Mouse (Mus musculus): Measurements from ENCODE around the gene Nudt3. TPM values are rescaled to one million over a fixed set of nuclear protein-coding genes. Genes with fewer than 3 reads are reported as not detected.

Gene Nudt3
- polyA plus RNA-seq, 1 experiment from 2014 or later = 70.2 TPM

GRCm38 (mm10) chr17:27565163-27565941, 57.9 kb downstream of the Nudt3 start, which contains the start of gene AI413582:
AI413582 (minus strand) TSS chr17:27565756.
- H3K27me3 ChIP-seq (ENCODE audit: insufficient read depth, low read length) = no peaks in the 10 kb centered on the region
- TF ChIP-seq CTCF (IDR thresholded peaks at IDR 0.05; ENCODE audit: low read depth) = peak; percentile 96
- WGBS = under 1% methylated on average over 57 of the region's 58 CpGs
- H3K27ac ChIP-seq = peak within 1 kb of the TSS; percentile 13; the same call in 1 of the 2 replicates
- H3K4me2 ChIP-seq (ENCODE audit: low read length) = peak within 1 kb of the TSS; percentile 94
- peak within 1 kb of the TSS; percentile 64 for H3K9ac ChIP-seq (ENCODE audit: low read depth, low read length)
- peaks cover 8% of the 10 kb centered on the region; the same call in 1 of the 2 replicates for H3K4me1 ChIP-seq (replicated peaks; ENCODE audit: insufficient read depth, low read length)
- peak; percentile 92 for ATAC-seq (replicated peaks; ENCODE audit: low FRiP score, low read depth)
- no peaks in the 10 kb centered on the region; the same call in 1 of the 2 replicates for H3K36me3 ChIP-seq (ENCODE audit: insufficient read depth, low read length)
- peak within 1 kb of the TSS; percentile 52 for H3K4me3 ChIP-seq (replicated peaks; ENCODE audit: low read depth, low read length)
- H3K9me3 ChIP-seq (replicated peaks; ENCODE audit: low read length) = no peaks in the 10 kb centered on the region
- DNase-seq (ENCODE audit: low spot score) = peak; percentile 96

GRCm38 (mm10) chr17:27564391-27565162, 58.7 kb downstream of the Nudt3 start:
- Histone ChIP-seq H3K4me1 (replicated peaks; ENCODE audit: insufficient read depth, low read length) (peaks cover 8% of the 10 kb centered on the region; the same call in 1 of the 2 replicates), H3K27ac (no peak overlapping the region; the same call in 1 of the 2 replicates), H3K4me3 (replicated peaks; ENCODE audit: low read depth, low read length) (peak overlapping the region; percentile 52), H3K9ac (ENCODE audit: low read depth, low read length) (peak overlapping the region; percentile 64), H3K36me3 (ENCODE audit: insufficient read depth, low read length) (no peaks in the 10 kb centered on the region; the same call in 1 of the 2 replicates), H3K9me3 (replicated peaks; ENCODE audit: low read length) (no peaks in the 10 kb centered on the region), H3K4me2 (ENCODE audit: low read length) (peak overlapping the region; percentile 94), H3K27me3 (ENCODE audit: insufficient read depth, low read length) (no peaks in the 10 kb centered on the region)
- ATAC-seq (replicated peaks; ENCODE audit: low FRiP score, low read depth) (no peak), DNase-seq (ENCODE audit: low spot score) (no peak)
- peak; percentile 53 for TF ChIP-seq CTCF (IDR thresholded peaks at IDR 0.05; ENCODE audit: low read depth)
- WGBS = 17% methylated on average over 20 of the region's 20 CpGs

DNA sequence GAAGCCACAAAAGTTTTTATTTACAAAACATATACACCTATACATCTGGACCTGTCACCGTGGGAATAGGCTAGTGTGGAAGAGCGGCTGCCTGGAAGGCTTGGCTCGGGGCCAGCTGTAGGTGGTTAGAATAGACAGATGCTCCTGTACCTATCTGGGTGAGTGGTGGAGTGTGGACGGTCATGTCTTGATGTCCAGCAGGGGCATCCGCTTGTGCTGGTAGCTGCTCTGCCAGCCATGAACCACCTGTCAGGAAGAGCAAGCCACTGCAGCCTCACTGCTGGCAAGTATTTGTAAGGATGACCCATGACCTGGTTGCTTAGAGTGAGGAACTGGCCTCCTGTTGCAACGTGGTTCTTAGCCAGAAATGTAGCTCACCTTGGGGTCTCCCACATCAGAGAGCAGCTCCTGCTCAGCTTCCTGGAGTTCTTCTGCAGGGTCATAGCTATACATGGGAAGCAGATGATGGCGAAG, 59.5 kb downstream of the Nudt3 start:
- H3K27ac ChIP-seq = no peak overlapping the region
- ATAC-seq (replicated peaks; ENCODE audit: low FRiP score, low read depth) (no peak), DNase-seq (ENCODE audit: low spot score) (no peak)
- H3K4me3 ChIP-seq (replicated peaks; ENCODE audit: low read depth, low read length) = no peak overlapping the region
- WGBS = 49% methylated on average over 7 of the region's 7 CpGs
- H3K36me3 ChIP-seq (ENCODE audit: insufficient read depth, low read length) = no peaks in the 10 kb centered on the region; the same call in 1 of the 2 replicates
- TF ChIP-seq CTCF (IDR thresholded peaks at IDR 0.05; ENCODE audit: low read depth) = no peak
- H3K4me2 ChIP-seq (ENCODE audit: low read length) = no peak overlapping the region
- H3K9ac ChIP-seq (ENCODE audit: low read depth, low read length) = 0 out of 2 replicates have a peak overlapping the region, but pooled peaks have one; percentile 31
- no peaks in the 10 kb centered on the region for H3K9me3 ChIP-seq (replicated peaks; ENCODE audit: low read length)
- H3K4me1 ChIP-seq (replicated peaks; ENCODE audit: insufficient read depth, low read length) = peaks cover 10% of the 10 kb centered on the region
- no peaks in the 10 kb centered on the region for H3K27me3 ChIP-seq (ENCODE audit: insufficient read depth, low read length)

DNA sequence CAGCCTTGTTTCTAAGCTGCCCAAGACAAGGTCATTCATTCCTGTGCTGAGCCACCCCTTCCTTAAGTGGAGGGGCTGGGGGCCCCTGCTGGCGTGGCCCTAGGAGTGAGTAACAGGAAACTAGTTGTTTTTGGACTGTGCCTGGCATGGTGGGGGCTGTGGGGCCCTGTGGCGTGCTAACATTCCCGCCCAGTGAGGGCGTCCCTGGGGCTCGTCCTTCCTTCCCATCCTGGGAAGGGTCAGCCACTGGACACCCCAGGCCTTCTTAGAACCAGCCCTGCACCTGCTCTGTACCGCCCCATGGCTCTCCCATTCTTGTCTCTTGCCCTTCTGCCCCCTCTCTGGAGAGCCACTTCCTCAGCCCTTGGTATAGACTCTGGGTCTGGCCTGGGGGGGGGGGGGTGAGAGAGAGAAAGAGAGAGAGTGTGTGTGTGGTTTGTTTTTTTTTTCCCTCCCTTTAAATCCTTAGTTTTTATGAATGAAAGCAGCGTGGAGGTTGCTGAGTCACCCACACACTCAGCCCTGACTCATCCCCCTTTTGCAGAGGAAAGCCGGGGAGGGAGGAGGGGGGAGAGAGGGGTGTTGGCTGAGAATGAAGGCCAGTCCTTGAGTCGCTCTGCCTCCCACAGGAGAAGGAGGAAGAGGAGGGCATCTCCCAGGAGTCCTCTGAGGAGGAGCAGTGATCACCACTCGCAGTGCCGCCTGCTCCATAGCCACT, 61.3 kb downstream of the Nudt3 start:
- 52% methylated on average over 9 of the region's 11 CpGs for WGBS
- H3K27ac ChIP-seq = no peak overlapping the region
- ATAC-seq (replicated peaks; ENCODE audit: low FRiP score, low read depth) = no peak
- H3K9me3 ChIP-seq (replicated peaks; ENCODE audit: low read length) = no peaks in the 10 kb centered on the region
- H3K27me3 ChIP-seq (ENCODE audit: insufficient read depth, low read length) = no peaks in the 10 kb centered on the region
- peaks cover 17% of the 10 kb centered on the region for H3K4me1 ChIP-seq (replicated peaks; ENCODE audit: insufficient read depth, low read length)
- H3K9ac ChIP-seq (ENCODE audit: low read depth, low read length) = no peak overlapping the region
- no peak for TF ChIP-seq CTCF (IDR thresholded peaks at IDR 0.05; ENCODE audit: low read depth)
- DNase-seq (ENCODE audit: low spot score) = no peak
- H3K36me3 ChIP-seq (ENCODE audit: insufficient read depth, low read length) = no peaks in the 10 kb centered on the region; the same call in 1 of the 2 replicates
- no peak overlapping the region for H3K4me2 ChIP-seq (ENCODE audit: low read length)
- no peak overlapping the region for H3K4me3 ChIP-seq (replicated peaks; ENCODE audit: low read depth, low read length)

GRCm38 (mm10) chr17:27560926-27561480, 62.3 kb downstream of the Nudt3 start:
- Histone ChIP-seq H3K27me3 (ENCODE audit: insufficient read depth, low read length) (no peaks in the 10 kb centered on the region), H3K4me3 (replicated peaks; ENCODE audit: low read depth, low read length) (no peak overlapping the region), H3K9ac (ENCODE audit: low read depth, low read length) (no peak overlapping the region), H3K4me1 (replicated peaks; ENCODE audit: insufficient read depth, low read length) (peaks cover 14% of the 10 kb centered on the region), H3K9me3 (replicated peaks; ENCODE audit: low read length) (no peaks in the 10 kb centered on the region), H3K27ac (no peak overlapping the region), H3K36me3 (ENCODE audit: insufficient read depth, low read length) (no peaks in the 10 kb centered on the region; the same call in 1 of the 2 replicates), H3K4me2 (ENCODE audit: low read length) (no peak overlapping the region)
- 86% methylated on average over 13 of the region's 13 CpGs for WGBS
- ATAC-seq (replicated peaks; ENCODE audit: low FRiP score, low read depth) = no peak
- no peak for DNase-seq (ENCODE audit: low spot score)
- no peak for TF ChIP-seq CTCF (IDR thresholded peaks at IDR 0.05; ENCODE audit: low read depth)
